Mouse (Mus musculus): ENCODE measurements at regions not wholly inside any gene's neighbourhood (a gene's known extent, or its start where the extent isn't known, plus 50 kb on each side); places are given as distances from the start of the nearest gene placed in this dataset.

DNA sequence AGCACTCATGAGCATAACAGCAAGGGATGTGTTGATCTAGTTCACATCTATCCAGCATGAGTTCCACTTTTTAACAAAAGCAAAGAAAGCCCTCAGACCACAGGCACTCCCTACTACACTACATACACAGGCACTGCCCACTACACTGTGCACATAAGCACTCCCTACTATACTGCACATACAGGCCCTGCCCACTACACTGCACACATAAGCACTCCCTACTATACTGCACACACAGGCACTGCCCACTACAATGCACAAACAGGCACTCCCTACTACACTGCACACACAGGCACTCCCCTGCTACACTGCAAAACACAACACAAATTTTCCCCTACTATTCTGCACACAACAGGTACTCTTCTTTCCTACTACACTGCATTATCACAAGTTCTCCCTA lies 510.7 kb downstream of the Slc16a7 start:
- no peak for TF ChIP-seq TCF12 (IDR thresholded peaks at IDR 0.05; ENCODE audit: low read depth, low read length)
- no peak for TF ChIP-seq CTCF (conservative IDR thresholded peaks at IDR 0.05 in 1 of 2, IDR thresholded peaks at IDR 0.05 in 1 of 2; ENCODE audit: low read depth in 2 of 2, low read length in 2 of 2)
- no peak for TF ChIP-seq MAFK (IDR thresholded peaks at IDR 0.05; ENCODE audit: insufficient replicate concordance, low read length)
- TF ChIP-seq EP300 (IDR thresholded peaks at IDR 0.05; ENCODE audit: low read length): no peak
- no peak for TF ChIP-seq POLR2A (IDR thresholded peaks at IDR 0.05; ENCODE audit: low read depth, low read length)
